Mouse (Mus musculus) liver, embryonic 13.5 days (tissue): ENCODE data around the gene Mtor. TPM values are rescaled to one million over a fixed set of nuclear protein-coding genes. Genes with fewer than 3 reads are reported as not detected.
A peak's percentile ranks its signal among the peaks of the same experiment; 100 is the strongest.

Experiments
- ATAC-seq: fragments of 200-750 bp; cut with Nextera tagmentation; 2 replicates; pipeline ENCODE4 v1.8.0; 2017; ENCODE audit warnings: low read depth, mild to moderate bottlenecking, moderate number of reproducible peaks, moderate library complexity
- DNase-seq: peaks from one replicate; pipeline ENCODE4 v3.0.0; 2022
- H3K27ac ChIP-seq: fragments of 300-500 bp; sonication (generic); 2 replicates; pipeline ENCODE4 v1.5.1; 2015; ENCODE audit warnings: moderate library complexity, mild to moderate bottlenecking, inconsistent platforms
- H3K27me3 ChIP-seq: fragments of 300-500 bp; sonication (generic); 2 replicates; pipeline ENCODE4 v1.6.1; 2015; ENCODE audit warnings: mild to moderate bottlenecking, inconsistent platforms
- H3K36me3 ChIP-seq: fragments of 300-500 bp; sonication (generic); 2 replicates; pipeline ENCODE4 v1.6.1; 2015; ENCODE audit warnings: mild to moderate bottlenecking, inconsistent platforms
- H3K4me1 ChIP-seq: fragments of 300-500 bp; sonication (generic); replicated peaks from 2 replicates; pipeline ENCODE4 v1.6.1; 2015; ENCODE audit warnings: inconsistent platforms
- H3K4me2 ChIP-seq: fragments of 300-500 bp; sonication (generic); 2 replicates; pipeline ENCODE4 v1.6.1; 2015; ENCODE audit warnings: inconsistent platforms, mild to moderate bottlenecking, moderate library complexity
- H3K4me3 ChIP-seq: fragments of 300-500 bp; sonication (generic); replicated peaks from 2 replicates; pipeline ENCODE4 v1.5.1; 2015; ENCODE audit warnings: mild to moderate bottlenecking, inconsistent platforms
- H3K9ac ChIP-seq: fragments of 300-500 bp; sonication (generic); 2 replicates; pipeline ENCODE4 v1.6.1; 2015; ENCODE audit warnings: mild to moderate bottlenecking, inconsistent platforms
- H3K9me3 ChIP-seq: fragments of 300-500 bp; sonication (generic); replicated peaks from 2 replicates; pipeline ENCODE4 v1.6.1; 2016; ENCODE audit warnings: inconsistent platforms
- WGBS: fragments of 180-500 bp; shearing (Covaris S2); methylation state at CpG from one replicate; pipeline ENCODE4 v1.1.7; 2015; ENCODE audit not compliant: insufficient replicate concordance; 5-methylcytosine and 5-hydroxymethylcytosine counted together
- polyA plus RNA-seq: library from polyadenylated mRNA; unstranded; fragments of >200 nt; fragmentation: Nextera tagmentation; extraction: Ambion mirVana; gene quantifications from 2 replicates; pipeline ENCODE4 v1.2.1, GENCODE M21; 2015

Gene Mtor
- polyA plus RNA-seq, 1 experiment from 2014 or later, result 9.0 TPM

- DNase-seq (no peak), ATAC-seq (no peak)
- Histone ChIP-seq H3K9ac (no peak overlapping the region), H3K9me3 (no peaks in the 10 kb centered on the region), H3K36me3 (peaks cover 98% of the 10 kb centered on the region), H3K4me3 (no peak overlapping the region), H3K27ac (no peak overlapping the region), H3K4me1 (no peaks in the 10 kb centered on the region), H3K27me3 (no peaks in the 10 kb centered on the region), H3K4me2 (no peak overlapping the region)
- WGBS, result 79% methylated on average over 5 of the region's 5 CpGs
Observed at GRCm38 (mm10) chr4:148466511-148467079, 18.2 kb downstream of the Mtor start.

- Histone ChIP-seq H3K36me3 (peaks cover 98% of the 10 kb centered on the region), H3K4me2 (no peak overlapping the region), H3K4me3 (no peak overlapping the region), H3K27ac (no peak overlapping the region), H3K4me1 (peaks cover 10% of the 10 kb centered on the region; the same call in 1 of the 2 replicates), H3K9me3 (no peaks in the 10 kb centered on the region), H3K27me3 (no peaks in the 10 kb centered on the region), H3K9ac (no peak overlapping the region)
- DNase-seq (no peak), ATAC-seq (no peak)
- WGBS, result 88% methylated on average over 10 of the region's 10 CpGs
Observed at GRCm38 (mm10) chr4:148468396-148468795, 20.0 kb downstream of the Mtor start.

GRCm38 (mm10) chr4:148469487-148470252, 21.3 kb downstream of the Mtor start:
- ATAC-seq (no peak), DNase-seq (no peak)
- no peak overlapping the region for H3K27ac ChIP-seq
- H3K4me1 ChIP-seq, result peaks cover 10% of the 10 kb centered on the region; the same call in 1 of the 2 replicates
- no peak overlapping the region for H3K4me2 ChIP-seq
- H3K9ac ChIP-seq, result no peak overlapping the region
- 83% methylated on average over 11 of the region's 11 CpGs for WGBS
- no peaks in the 10 kb centered on the region for H3K9me3 ChIP-seq
- H3K27me3 ChIP-seq, result no peaks in the 10 kb centered on the region
- H3K4me3 ChIP-seq, result no peak overlapping the region
- H3K36me3 ChIP-seq, result peaks cover 89% of the 10 kb centered on the region

- Histone ChIP-seq H3K36me3 (peaks cover 89% of the 10 kb centered on the region), H3K4me1 (peaks cover 10% of the 10 kb centered on the region; the same call in 1 of the 2 replicates), H3K4me2 (no peak overlapping the region), H3K9ac (no peak overlapping the region), H3K9me3 (no peaks in the 10 kb centered on the region), H3K27me3 (no peaks in the 10 kb centered on the region), H3K27ac (no peak overlapping the region), H3K4me3 (no peak overlapping the region)
- 85% methylated on average over 10 of the region's 10 CpGs for WGBS
- DNase-seq (no peak), ATAC-seq (no peak)
Observed at GRCm38 (mm10) chr4:148471363-148471806, 23.0 kb downstream of the Mtor start.

GRCm38 (mm10) chr4:148472436-148473174, 24.2 kb downstream of the Mtor start:
- peaks cover 82% of the 10 kb centered on the region for H3K36me3 ChIP-seq
- H3K4me3 ChIP-seq, result no peak overlapping the region
- no peak overlapping the region for H3K9ac ChIP-seq
- 79% methylated on average over 8 of the region's 8 CpGs for WGBS
- no peaks in the 10 kb centered on the region for H3K9me3 ChIP-seq
- ATAC-seq (0 out of 2 replicates have a peak, but pooled peaks have one; percentile 28), DNase-seq (no peak)
- no peak overlapping the region for H3K4me2 ChIP-seq
- no peaks in the 10 kb centered on the region for H3K27me3 ChIP-seq
- peaks cover 10% of the 10 kb centered on the region; the same call in 1 of the 2 replicates for H3K4me1 ChIP-seq
- H3K27ac ChIP-seq, result no peak overlapping the region

- WGBS, result 85% methylated on average over 5 of the region's 5 CpGs
- peaks cover 74% of the 10 kb centered on the region for H3K36me3 ChIP-seq
- ATAC-seq (no peak), DNase-seq (no peak)
- no peak overlapping the region for H3K4me2 ChIP-seq
- H3K9me3 ChIP-seq, result no peaks in the 10 kb centered on the region
- H3K4me3 ChIP-seq, result no peak overlapping the region
- H3K27me3 ChIP-seq, result no peaks in the 10 kb centered on the region
- H3K4me1 ChIP-seq, result peaks cover 10% of the 10 kb centered on the region; the same call in 1 of the 2 replicates
- no peak overlapping the region for H3K27ac ChIP-seq
- H3K9ac ChIP-seq, result no peak overlapping the region
Observed at GRCm38 (mm10) chr4:148473496-148473895, 25.1 kb downstream of the Mtor start.

GRCm38 (mm10) chr4:148480245-148480644, 31.8 kb downstream of the Mtor start:
- no peaks in the 10 kb centered on the region for H3K9me3 ChIP-seq
- no peak overlapping the region for H3K9ac ChIP-seq
- WGBS, result 91% methylated on average over 2 of the region's 2 CpGs
- H3K4me2 ChIP-seq, result no peak overlapping the region
- H3K27me3 ChIP-seq, result no peaks in the 10 kb centered on the region
- DNase-seq, result no peak
- H3K27ac ChIP-seq, result no peak overlapping the region
- no peak for ATAC-seq
- H3K4me1 ChIP-seq, result no peaks in the 10 kb centered on the region
- peaks cover 80% of the 10 kb centered on the region for H3K36me3 ChIP-seq
- no peak overlapping the region for H3K4me3 ChIP-seq

GRCm38 (mm10) chr4:148481557-148482168, 33.3 kb downstream of the Mtor start:
- H3K27ac ChIP-seq, result no peak overlapping the region
- H3K4me1 ChIP-seq, result no peaks in the 10 kb centered on the region
- H3K4me2 ChIP-seq, result no peak overlapping the region
- 70% methylated on average over 2 of the region's 2 CpGs for WGBS
- H3K9me3 ChIP-seq, result no peaks in the 10 kb centered on the region
- no peak for DNase-seq
- H3K36me3 ChIP-seq, result peaks cover 81% of the 10 kb centered on the region
- H3K27me3 ChIP-seq, result no peaks in the 10 kb centered on the region
- no peak for ATAC-seq
- H3K4me3 ChIP-seq, result no peak overlapping the region
- H3K9ac ChIP-seq, result no peak overlapping the region

GRCm38 (mm10) chr4:148484511-148484910, 36.1 kb downstream of the Mtor start:
- Histone ChIP-seq H3K4me2 (no peak overlapping the region), H3K9ac (no peak overlapping the region), H3K27ac (no peak overlapping the region), H3K4me1 (no peaks in the 10 kb centered on the region), H3K36me3 (peaks cover 95% of the 10 kb centered on the region), H3K27me3 (no peaks in the 10 kb centered on the region), H3K4me3 (no peak overlapping the region), H3K9me3 (no peaks in the 10 kb centered on the region)
- ATAC-seq (no peak), DNase-seq (no peak)
- WGBS, result 86% methylated on average over 12 of the region's 12 CpGs

GRCm38 (mm10) chr4:148487841-148488240, 39.4 kb downstream of the Mtor start:
- Histone ChIP-seq H3K4me3 (no peak overlapping the region), H3K36me3 (peaks cover 98% of the 10 kb centered on the region), H3K4me2 (no peak overlapping the region), H3K9ac (no peak overlapping the region), H3K9me3 (no peaks in the 10 kb centered on the region), H3K27ac (no peak overlapping the region), H3K4me1 (no peaks in the 10 kb centered on the region), H3K27me3 (no peaks in the 10 kb centered on the region)
- WGBS, result 72% methylated on average over 2 of the region's 2 CpGs
- no peak for DNase-seq
- no peak for ATAC-seq

- DNase-seq, result no peak
- 0 out of 2 replicates have a peak, but pooled peaks cover 6% of the 10 kb centered on the region for H3K4me1 ChIP-seq
- no peaks in the 10 kb centered on the region for H3K9me3 ChIP-seq
- H3K27me3 ChIP-seq, result no peaks in the 10 kb centered on the region
- H3K36me3 ChIP-seq, result peaks cover 78% of the 10 kb centered on the region
- no peak overlapping the region for H3K27ac ChIP-seq
- ATAC-seq, result no peak
- no peak overlapping the region for H3K4me3 ChIP-seq
- H3K9ac ChIP-seq, result no peak overlapping the region
- no peak overlapping the region for H3K4me2 ChIP-seq
- WGBS, result 81% methylated on average over 6 of the region's 6 CpGs
Observed at GRCm38 (mm10) chr4:148490502-148490901, 42.1 kb downstream of the Mtor start.
